Mouse (Mus musculus) heart, embryonic 14.5 days (tissue): ENCODE results near the gene Dst. TPM values are rescaled to one million over a fixed set of nuclear protein-coding genes. Genes with fewer than 3 reads are reported as not detected.

Experiments
- ATAC-seq: fragments of 200-750 bp; cut with Nextera tagmentation; 2 replicates; pipeline ENCODE4 v1.8.0; 2017; ENCODE audit warnings: low read depth, moderate TSS enrichment; ENCODE audit not compliant: insufficient number of reproducible peaks, insufficient read depth, low FRiP score
- H3K27ac ChIP-seq, 2 experiments: fragments of 200-500 bp in 1 of 2; fragments of 300-500 bp in 1 of 2; sonication (generic) in 1 of 2; replicated peaks in 1 of 2; 2 replicates each; pipeline ENCODE4 v1.5.1; 2012 to 2014; ENCODE audit warnings: low read depth in 2 of 2, low read length in 2 of 2, control low read depth in 1 of 2, mild to moderate bottlenecking in 1 of 2, mixed read lengths in 1 of 2; ENCODE audit not compliant: control insufficient read depth in 1 of 2, insufficient read depth in 1 of 2
- H3K27me3 ChIP-seq: fragments of 300-500 bp; sonication (generic); 2 replicates; pipeline ENCODE4 v1.6.1; 2014; ENCODE audit warnings: mild to moderate bottlenecking, low read length, control low read depth; ENCODE audit not compliant: control insufficient read depth, insufficient read depth
- H3K36me3 ChIP-seq: fragments of 300-500 bp; sonication (generic); 2 replicates; pipeline ENCODE4 v1.6.1; 2014; ENCODE audit warnings: mild to moderate bottlenecking, control low read depth, low read length, mixed read lengths; ENCODE audit not compliant: control insufficient read depth, insufficient read depth
- H3K4me1 ChIP-seq, 2 experiments: fragments of 200-500 bp in 1 of 2; fragments of 300-500 bp in 1 of 2; sonication (generic) in 1 of 2; 2 replicates each; pipeline ENCODE4 v1.6.1; 2012 to 2014; ENCODE audit warnings: low read length in 2 of 2, control low read depth in 1 of 2, mixed read lengths in 1 of 2; ENCODE audit not compliant: control insufficient read depth in 2 of 2, insufficient read depth in 2 of 2
- H3K4me2 ChIP-seq: fragments of 300-500 bp; sonication (generic); 2 replicates; pipeline ENCODE4 v1.6.1; 2014; ENCODE audit warnings: mild to moderate bottlenecking, low read length
- H3K4me3 ChIP-seq, 2 experiments: fragments of 200-500 bp in 1 of 2; fragments of 300-500 bp in 1 of 2; sonication (generic) in 1 of 2; 2 replicates each; pipeline ENCODE4 v1.5.1; 2012 to 2014; ENCODE audit warnings: low read length in 2 of 2, mild to moderate bottlenecking in 2 of 2, control low read depth in 1 of 2, low read depth in 1 of 2, moderate library complexity in 1 of 2; ENCODE audit not compliant: control insufficient read depth in 1 of 2, insufficient read depth in 1 of 2
- H3K9ac ChIP-seq: fragments of 300-500 bp; sonication (generic); 2 replicates; pipeline ENCODE4 v1.6.1; 2014; ENCODE audit warnings: mild to moderate bottlenecking, low read length
- H3K9me3 ChIP-seq: fragments of 300-500 bp; sonication (generic); 2 replicates; pipeline ENCODE4 v1.6.1; 2016; ENCODE audit warnings: low read length, control low read depth; ENCODE audit not compliant: control insufficient read depth
- WGBS: fragments of 180-500 bp; shearing (Covaris S2); extraction: QIAGEN DNeasy Blood & Tissue Kit; methylation state at CpG from one replicate; pipeline ENCODE4 v1.1.7; 2014; 5-methylcytosine and 5-hydroxymethylcytosine counted together
- polyA plus RNA-seq: library from polyadenylated mRNA; unstranded; fragments of >200 nt; fragmentation: Nextera tagmentation; extraction: Ambion mirVana; gene quantifications from 2 replicates; pipeline ENCODE4 v1.2.1, GENCODE M21; 2014

Dst gene
- polyA plus RNA-seq, 1 experiment from 2014 or later = 38.6 TPM

GRCm38 (mm10) chr1:34238231-34238630 lies 330.2 kb downstream of the Dst start:
- peak overlapping the region in 1 of 2 experiments; percentile 61; a peak in 1 of 4 replicates for H3K4me3 ChIP-seq

GRCm38 (mm10) chr1:34244678-34245077 lies 336.7 kb downstream of the Dst start:
- H3K27me3 ChIP-seq = no peaks in the 10 kb centered on the region
- H3K4me2 ChIP-seq = no peak overlapping the region
- H3K27ac ChIP-seq = peak overlapping the region; percentile 34 to 69
- 63% methylated on average over 10 of the region's 10 CpGs for WGBS
- H3K9me3 ChIP-seq = no peaks in the 10 kb centered on the region
- H3K4me3 ChIP-seq = no peak overlapping the region
- peaks cover 56% of the 10 kb centered on the region for H3K36me3 ChIP-seq
- ATAC-seq = 0 out of 2 replicates have a peak, but pooled peaks have one; percentile 48
- H3K9ac ChIP-seq = no peak overlapping the region
- peaks cover 5 to 8% of the 10 kb centered on the region in 2 experiments; a peak in 3 of 4 replicates for H3K4me1 ChIP-seq

More at GRCm38 (mm10) chr1:34238231-34238630, 330.2 kb downstream of the Dst start:
- Histone ChIP-seq H3K27me3 (no peaks in the 10 kb centered on the region), H3K27ac (no peak overlapping the region), H3K36me3 (peaks cover 16% of the 10 kb centered on the region), H3K4me2 (peak overlapping the region; percentile 95; the same call in 1 of the 2 replicates), H3K9me3 (no peaks in the 10 kb centered on the region), H3K4me1 (peaks cover 12 to 38% of the 10 kb centered on the region in 2 experiments), H3K9ac (peak overlapping the region; percentile 48; the same call in 1 of the 2 replicates)
- no peak for ATAC-seq
- 87% methylated on average over 6 of the region's 6 CpGs for WGBS

- H3K4me1 ChIP-seq = peaks cover 5 to 6% of the 10 kb centered on the region in 2 experiments; a peak in 3 of 4 replicates
- 75% methylated on average over 15 of the region's 15 CpGs for WGBS
Measured at GRCm38 (mm10) chr1:34245951-34246641, 338.1 kb downstream of the Dst start.

DNA sequence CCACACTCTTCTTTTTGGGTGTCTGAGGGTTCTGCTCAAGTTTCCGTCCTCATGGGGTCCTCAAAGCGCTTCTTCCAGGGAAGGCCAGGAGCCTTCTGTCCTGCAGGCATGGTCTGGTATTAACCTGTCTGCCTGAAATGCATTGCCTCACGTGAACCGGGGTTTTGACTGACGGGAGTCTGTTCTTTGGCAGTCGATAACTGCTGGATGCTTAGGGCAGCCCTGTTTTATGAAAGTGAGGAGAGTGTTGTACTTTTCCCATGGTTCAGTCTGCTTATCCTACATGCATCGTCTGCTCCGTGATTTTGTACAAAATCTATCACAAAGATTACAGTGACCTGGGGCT lies 338.6 kb downstream of the Dst start:
- WGBS = 91% methylated on average over 8 of the region's 8 CpGs
- H3K27ac ChIP-seq = peak overlapping the region in 1 of 2 experiments; percentile 39; a peak in 1 of 4 replicates
- H3K9me3 ChIP-seq = no peaks in the 10 kb centered on the region
- no peak for ATAC-seq
- no peak overlapping the region for H3K4me3 ChIP-seq
- H3K27me3 ChIP-seq = no peaks in the 10 kb centered on the region
- peaks cover 5 to 6% of the 10 kb centered on the region in 2 experiments; a peak in 3 of 4 replicates for H3K4me1 ChIP-seq
- no peak overlapping the region for H3K9ac ChIP-seq
- H3K4me2 ChIP-seq = no peak overlapping the region
- H3K36me3 ChIP-seq = peaks cover 73% of the 10 kb centered on the region

More at GRCm38 (mm10) chr1:34245951-34246641, 338.1 kb downstream of the Dst start:
- Histone ChIP-seq H3K4me3 (no peak overlapping the region), H3K27ac (peak overlapping the region in 1 of 2 experiments; percentile 39; a peak in 2 of 4 replicates), H3K9me3 (no peaks in the 10 kb centered on the region), H3K36me3 (peaks cover 68% of the 10 kb centered on the region), H3K9ac (no peak overlapping the region), H3K4me2 (no peak overlapping the region), H3K27me3 (no peaks in the 10 kb centered on the region)
- no peak for ATAC-seq

- ATAC-seq = no peak
- H3K4me1 ChIP-seq = no peaks in the 10 kb centered on the region; a peak in 1 of 4 replicates
- no peaks in the 10 kb centered on the region for H3K9me3 ChIP-seq
- peak overlapping the region; percentile 29; the same call in 1 of the 2 replicates for H3K4me2 ChIP-seq
- peaks cover 92% of the 10 kb centered on the region for H3K36me3 ChIP-seq
- H3K4me3 ChIP-seq = no peak overlapping the region
- no peaks in the 10 kb centered on the region for H3K27me3 ChIP-seq
- no peak overlapping the region for H3K9ac ChIP-seq
- 45% methylated on average over 13 of the region's 13 CpGs for WGBS
- no peak overlapping the region for H3K27ac ChIP-seq
Measured at GRCm38 (mm10) chr1:34251137-34251536, 343.1 kb downstream of the Dst start.

DNA sequence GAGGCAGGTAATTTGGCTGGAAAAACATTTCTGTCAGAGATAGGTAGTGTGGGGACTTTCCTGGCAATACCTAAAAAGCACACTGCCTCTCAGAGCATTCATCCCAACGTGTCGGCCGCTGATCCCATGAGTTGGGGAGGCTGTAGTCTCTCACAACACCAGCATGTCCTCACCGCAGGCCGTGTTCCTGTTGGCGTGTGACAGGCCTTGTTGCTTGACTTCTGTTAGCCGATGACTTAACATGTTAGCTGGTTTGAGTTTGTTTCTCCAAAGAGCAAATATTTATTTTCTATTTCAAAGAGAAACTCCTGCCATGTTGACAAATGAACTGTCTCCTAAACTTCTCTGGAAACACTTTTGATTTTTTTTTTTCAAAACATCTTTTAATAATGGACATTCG lies 344.2 kb downstream of the Dst start:
- no peaks in the 10 kb centered on the region for H3K9me3 ChIP-seq
- H3K27me3 ChIP-seq = no peaks in the 10 kb centered on the region
- no peak overlapping the region for H3K4me2 ChIP-seq
- no peak overlapping the region for H3K4me3 ChIP-seq
- H3K4me1 ChIP-seq = no peaks in the 10 kb centered on the region
- no peak overlapping the region for H3K9ac ChIP-seq
- H3K36me3 ChIP-seq = peaks cover 97% of the 10 kb centered on the region
- H3K27ac ChIP-seq = no peak overlapping the region
- WGBS = 90% methylated on average over 8 of the region's 8 CpGs
- ATAC-seq = no peak

DNA sequence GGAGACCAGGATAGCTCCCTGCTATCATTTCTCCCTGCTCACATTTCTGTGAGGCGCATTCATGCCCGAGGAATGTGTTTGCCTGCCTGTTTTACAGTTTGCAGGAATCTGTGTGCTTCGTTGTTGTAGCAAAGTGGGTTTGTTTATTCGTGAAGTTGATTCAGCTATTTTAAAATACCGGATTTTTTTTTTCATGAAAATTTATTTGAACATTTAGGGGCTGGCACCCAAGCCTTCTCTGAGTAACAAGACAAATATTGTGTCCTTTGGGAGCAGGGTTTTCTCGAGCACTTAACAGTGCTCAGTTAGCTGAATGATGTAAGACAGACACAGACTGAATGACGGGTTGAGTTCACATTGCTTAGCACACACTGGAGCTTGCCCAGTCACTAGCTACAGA lies 345.9 kb downstream of the Dst start:
- H3K4me1 ChIP-seq = no peaks in the 10 kb centered on the region
- H3K27ac ChIP-seq = peak overlapping the region; percentile 12 to 37
- no peak overlapping the region for H3K9ac ChIP-seq
- peaks cover 97% of the 10 kb centered on the region for H3K36me3 ChIP-seq
- no peak overlapping the region for H3K4me3 ChIP-seq
- no peaks in the 10 kb centered on the region for H3K9me3 ChIP-seq
- no peaks in the 10 kb centered on the region for H3K27me3 ChIP-seq
- 45% methylated on average over 7 of the region's 7 CpGs for WGBS
- ATAC-seq = no peak
- H3K4me2 ChIP-seq = no peak overlapping the region
